Mouse (Mus musculus): ENCODE results near the gene Iqcf1.

- TF ChIP-seq GATA1 (IDR thresholded peaks at IDR 0.05; ENCODE audit: borderline replicate concordance, low read length) (no peak), FLI1 (IDR thresholded peaks at IDR 0.05; ENCODE audit: low read length) (no peak)
These were observed 37.9 kb upstream of the Iqcf1 start for GRCm38 (mm10) chr9:106461641-106462429.
